Mouse (Mus musculus): Measurements from ENCODE around the gene Mypop. TPM values are rescaled to one million over a fixed set of nuclear protein-coding genes. Genes with fewer than 3 reads are reported as not detected.

The Mypop gene
- polyA plus RNA-seq, 1 experiment from 2014 or later, result 7.0 TPM

GRCm38 (mm10) chr7:19006476-19006875, 15.4 kb downstream of the Mypop start:
- H3K9ac ChIP-seq, result no peak overlapping the region
- H3K9me3 ChIP-seq, result no peaks in the 10 kb centered on the region
- H3K27ac ChIP-seq, result no peak overlapping the region
- no peaks in the 10 kb centered on the region for H3K27me3 ChIP-seq (replicated peaks)
- no peak for ATAC-seq (ENCODE audit: low FRiP score, low read depth)
- H3K36me3 ChIP-seq, result peaks cover 25% of the 10 kb centered on the region
- peak overlapping the region; percentile 100 for H3K4me2 ChIP-seq (replicated peaks)
- 8% methylated on average over 12 of the region's 12 CpGs for WGBS
- H3K4me3 ChIP-seq, result no peak overlapping the region
- peaks cover 35% of the 10 kb centered on the region for H3K4me1 ChIP-seq

GRCm38 (mm10) chr7:19007026-19007977, 16.3 kb downstream of the Mypop start:
- Histone ChIP-seq H3K4me3 (no peak overlapping the region), H3K27ac (no peak overlapping the region), H3K4me1 (peaks cover 40% of the 10 kb centered on the region), H3K36me3 (peaks cover 25% of the 10 kb centered on the region), H3K4me2 (replicated peaks) (peak overlapping the region; percentile 100), H3K9ac (0 out of 2 replicates have a peak overlapping the region, but pooled peaks have one; percentile 13), H3K9me3 (no peaks in the 10 kb centered on the region), H3K27me3 (replicated peaks) (no peaks in the 10 kb centered on the region)
- 78% methylated on average over 13 of the region's 13 CpGs for WGBS
- ATAC-seq (ENCODE audit: low FRiP score, low read depth), result no peak

GRCm38 (mm10) chr7:19010581-19010980, 19.5 kb downstream of the Mypop start:
- no peaks in the 10 kb centered on the region for H3K9me3 ChIP-seq
- no peak overlapping the region for H3K4me3 ChIP-seq
- 81% methylated on average over 7 of the region's 7 CpGs for WGBS
- H3K27me3 ChIP-seq (replicated peaks), result no peaks in the 10 kb centered on the region
- peaks cover 18% of the 10 kb centered on the region for H3K36me3 ChIP-seq
- peaks cover 27% of the 10 kb centered on the region for H3K4me1 ChIP-seq
- no peak overlapping the region for H3K9ac ChIP-seq
- H3K4me2 ChIP-seq (replicated peaks), result no peak overlapping the region
- no peak for ATAC-seq (ENCODE audit: low FRiP score, low read depth)
- H3K27ac ChIP-seq, result no peak overlapping the region

GRCm38 (mm10) chr7:19012025-19012621, 21.1 kb downstream of the Mypop start:
- Histone ChIP-seq H3K27me3 (replicated peaks) (no peaks in the 10 kb centered on the region), H3K36me3 (peaks cover 7% of the 10 kb centered on the region), H3K27ac (0 out of 2 replicates have a peak overlapping the region, but pooled peaks have one; percentile 1), H3K9ac (peak overlapping the region; percentile 53), H3K4me3 (peak overlapping the region; percentile 24), H3K4me1 (peaks cover 14% of the 10 kb centered on the region), H3K9me3 (no peaks in the 10 kb centered on the region), H3K4me2 (replicated peaks) (peak overlapping the region; percentile 62)
- ATAC-seq (ENCODE audit: low FRiP score, low read depth), result no peak
- WGBS, result 6% methylated on average over 25 of the region's 31 CpGs

GRCm38 (mm10) chr7:19012882-19013281, 21.8 kb downstream of the Mypop start:
- no peaks in the 10 kb centered on the region for H3K9me3 ChIP-seq
- 58% methylated on average over 2 of the region's 2 CpGs for WGBS
- H3K4me3 ChIP-seq, result no peak overlapping the region
- no peak overlapping the region for H3K4me2 ChIP-seq (replicated peaks)
- H3K9ac ChIP-seq, result no peak overlapping the region
- peaks cover 9% of the 10 kb centered on the region for H3K4me1 ChIP-seq
- ATAC-seq (ENCODE audit: low FRiP score, low read depth), result no peak
- H3K27me3 ChIP-seq (replicated peaks), result no peaks in the 10 kb centered on the region
- H3K36me3 ChIP-seq, result no peaks in the 10 kb centered on the region
- H3K27ac ChIP-seq, result no peak overlapping the region

GRCm38 (mm10) chr7:19014452-19014851, 23.4 kb downstream of the Mypop start:
- 59% methylated on average over 15 of the region's 15 CpGs for WGBS
- Histone ChIP-seq H3K27ac (no peak overlapping the region), H3K36me3 (no peaks in the 10 kb centered on the region), H3K9me3 (no peaks in the 10 kb centered on the region), H3K4me3 (no peak overlapping the region), H3K4me2 (replicated peaks) (no peak overlapping the region), H3K9ac (no peak overlapping the region), H3K27me3 (replicated peaks) (no peaks in the 10 kb centered on the region), H3K4me1 (peaks cover 9% of the 10 kb centered on the region)
- no peak for ATAC-seq (ENCODE audit: low FRiP score, low read depth)

GRCm38 (mm10) chr7:19016042-19016441, 25.0 kb downstream of the Mypop start:
- ATAC-seq (ENCODE audit: low FRiP score, low read depth), result no peak
- no peak overlapping the region for H3K9ac ChIP-seq
- H3K4me2 ChIP-seq (replicated peaks), result no peak overlapping the region
- H3K9me3 ChIP-seq, result no peaks in the 10 kb centered on the region
- no peak overlapping the region for H3K27ac ChIP-seq
- no peak overlapping the region for H3K4me3 ChIP-seq
- no peaks in the 10 kb centered on the region for H3K36me3 ChIP-seq
- 88% methylated on average over 4 of the region's 4 CpGs for WGBS
- H3K4me1 ChIP-seq, result peaks cover 9% of the 10 kb centered on the region
- H3K27me3 ChIP-seq (replicated peaks), result peaks cover 3% of the 10 kb centered on the region

- no peak overlapping the region for H3K9ac ChIP-seq
- H3K4me2 ChIP-seq (replicated peaks), result no peak overlapping the region
- 85% methylated on average over 7 of the region's 7 CpGs for WGBS
- H3K36me3 ChIP-seq, result no peaks in the 10 kb centered on the region
- no peaks in the 10 kb centered on the region for H3K4me1 ChIP-seq
- no peak overlapping the region for H3K27ac ChIP-seq
- H3K27me3 ChIP-seq (replicated peaks), result peaks cover 22% of the 10 kb centered on the region
- H3K4me3 ChIP-seq, result no peak overlapping the region
- no peaks in the 10 kb centered on the region for H3K9me3 ChIP-seq
- no peak for ATAC-seq (ENCODE audit: low FRiP score, low read depth)
Observed at GRCm38 (mm10) chr7:19017909-19018308, 26.9 kb downstream of the Mypop start.

- WGBS, result 37% methylated on average over 8 of the region's 8 CpGs
- H3K36me3 ChIP-seq, result no peaks in the 10 kb centered on the region
- peaks cover 30% of the 10 kb centered on the region for H3K27me3 ChIP-seq (replicated peaks)
- no peak overlapping the region for H3K27ac ChIP-seq
- no peak overlapping the region for H3K9ac ChIP-seq
- no peaks in the 10 kb centered on the region for H3K9me3 ChIP-seq
- ATAC-seq (ENCODE audit: low FRiP score, low read depth), result no peak
- no peak overlapping the region for H3K4me3 ChIP-seq
- H3K4me1 ChIP-seq, result peaks cover 16% of the 10 kb centered on the region
- H3K4me2 ChIP-seq (replicated peaks), result no peak overlapping the region
Observed at GRCm38 (mm10) chr7:19021048-19021447, 30.0 kb downstream of the Mypop start.

GRCm38 (mm10) chr7:19022189-19022958, 31.3 kb downstream of the Mypop start:
- H3K36me3 ChIP-seq, result no peaks in the 10 kb centered on the region
- WGBS, result 59% methylated on average over 18 of the region's 18 CpGs
- H3K4me2 ChIP-seq (replicated peaks), result no peak overlapping the region
- no peak overlapping the region for H3K4me3 ChIP-seq
- no peak for ATAC-seq (ENCODE audit: low FRiP score, low read depth)
- no peak overlapping the region for H3K9ac ChIP-seq
- H3K4me1 ChIP-seq, result peaks cover 19% of the 10 kb centered on the region
- no peak overlapping the region for H3K27ac ChIP-seq
- no peaks in the 10 kb centered on the region for H3K9me3 ChIP-seq
- peaks cover 30% of the 10 kb centered on the region for H3K27me3 ChIP-seq (replicated peaks)

GRCm38 (mm10) chr7:19023357-19023814, 32.3 kb downstream of the Mypop start, which contains the start of gene Foxa3:
Gene Foxa3, minus strand, starts transcription at chr7:19023538.
- H3K9ac ChIP-seq, result peak within 1 kb of the TSS; percentile 91
- peaks cover under 1% of the 10 kb centered on the region; the same call in 1 of the 2 replicates for H3K36me3 ChIP-seq
- peak within 1 kb of the TSS; percentile 89 for H3K4me2 ChIP-seq (replicated peaks)
- H3K27ac ChIP-seq, result no peak within 1 kb of the TSS
- peak within 1 kb of the TSS; percentile 93 for H3K4me3 ChIP-seq
- peaks cover 30% of the 10 kb centered on the region for H3K27me3 ChIP-seq (replicated peaks)
- peak; percentile 39 for ATAC-seq (ENCODE audit: low FRiP score, low read depth)
- peaks cover 19% of the 10 kb centered on the region for H3K4me1 ChIP-seq
- no peaks in the 10 kb centered on the region for H3K9me3 ChIP-seq
- WGBS, result 4% methylated on average over 30 of the region's 30 CpGs

GRCm38 (mm10) chr7:19024096-19024506, 33.1 kb downstream of the Mypop start, which contains the start of gene Sympk:
Gene Sympk, plus strand, starts transcription at chr7:19024377.
- Histone ChIP-seq H3K4me3 (peak within 1 kb of the TSS; percentile 93), H3K27me3 (replicated peaks) (peaks cover 30% of the 10 kb centered on the region), H3K36me3 (peaks cover 8% of the 10 kb centered on the region), H3K9me3 (no peaks in the 10 kb centered on the region), H3K4me1 (peaks cover 19% of the 10 kb centered on the region), H3K4me2 (replicated peaks) (peak within 1 kb of the TSS; percentile 89), H3K9ac (peak within 1 kb of the TSS; percentile 91), H3K27ac (no peak within 1 kb of the TSS)
- ATAC-seq (ENCODE audit: low FRiP score, low read depth), result peak; percentile 94
- under 1% methylated on average over 49 of the region's 50 CpGs for WGBS
